Mouse (Mus musculus): ENCODE results near the gene Usp22. TPM values are rescaled to one million over a fixed set of nuclear protein-coding genes. Genes with fewer than 3 reads are reported as not detected.

The Usp22 gene
- total and polyA plus RNA-seq, 3 experiments, result 48.1 to 65.3 (median 54.7) TPM

DNA sequence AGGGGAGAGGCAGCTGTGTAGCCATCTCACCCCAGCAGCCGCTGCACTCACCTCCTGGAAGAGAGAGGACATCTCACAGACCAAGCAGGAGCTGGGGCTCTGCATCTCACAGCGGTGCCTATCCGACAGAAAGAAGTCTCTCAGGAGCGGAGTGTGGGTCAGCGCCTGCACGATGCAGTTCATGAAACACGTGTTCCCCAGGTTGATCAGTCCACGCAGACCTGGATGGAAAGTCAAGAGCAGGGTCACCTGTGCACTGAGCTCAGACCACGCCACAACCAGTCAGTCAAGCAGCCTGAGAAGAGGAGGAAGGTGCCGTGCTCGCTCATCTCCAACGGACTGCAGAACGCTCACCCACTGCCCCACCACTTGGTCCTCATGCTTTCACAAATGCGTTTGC, 12.1 kb downstream of the Usp22 start:
- dilution Hi-C loops (cut with MboI; ENCODE audit: extremely low pct_ligation_motif_present, extremely low pct_unique_long_range_greater_than_20kb, low sequenced_read_pairs) (no loop called here), in situ Hi-C loops (cut with MboI; ENCODE audit: low pct_ligation_motif_present, low pct_unique_long_range_greater_than_20kb, low sequenced_read_pairs) (no loop called here)
- Histone ChIP-seq H3K4me1 (ENCODE audit: control insufficient read depth in 1 of 2, insufficient read depth in 2 of 2) (peaks cover 8 to 12% of the 10 kb centered on the region in 2 experiments), H3K79me2 (replicated peaks; ENCODE audit: control insufficient read depth, extremely low read depth, insufficient read depth, poor library complexity, severe bottlenecking) (peaks cover under 1% of the 10 kb centered on the region; the same call in 1 of the 2 replicates), H3K27ac (ENCODE audit: insufficient read depth, low read depth) (no peak overlapping the region), H3K27me3 (replicated peaks) (no peaks in the 10 kb centered on the region), H3K36me3 (replicated peaks in 1 of 2; ENCODE audit: control insufficient read depth in 1 of 2, insufficient read depth in 1 of 2, low read length in 1 of 2) (peaks cover 90 to 100% of the 10 kb centered on the region in 2 experiments), H3K9me3 (replicated peaks; ENCODE audit: low read length) (no peaks in the 10 kb centered on the region), H3K4me2 (ENCODE audit: insufficient read depth, low read depth, poor library complexity, severe bottlenecking) (no peak overlapping the region), H3K4me3 (replicated peaks in 1 of 3; ENCODE audit: low read depth in 2 of 3, low read length in 2 of 3, poor library complexity in 1 of 3) (no peak overlapping the region), H3K9ac (ENCODE audit: insufficient read depth, low read depth) (no peak overlapping the region)
- no peak for DNase-seq (ENCODE audit: extremely low read depth)
- no peak for TF ChIP-seq CHD1 (IDR thresholded peaks at IDR 0.05; ENCODE audit: low read depth, low read length)
- TF ChIP-seq NRF1 (IDR thresholded peaks at IDR 0.05; ENCODE audit: low read depth, low read length), result no peak
- TF ChIP-seq ZMIZ1 (IDR thresholded peaks at IDR 0.05; ENCODE audit: low read depth, low read length), result no peak
- no peak for TF ChIP-seq JUN (IDR thresholded peaks at IDR 0.05; ENCODE audit: insufficient read depth, low read depth, low read length)
- no peak for TF ChIP-seq CTCF (conservative IDR thresholded peaks at IDR 0.05 in 1 of 2, IDR thresholded peaks at IDR 0.05 in 1 of 2; ENCODE audit: low read depth in 2 of 2, low read length in 2 of 2)
- no peak for TF ChIP-seq SMC3 (IDR thresholded peaks at IDR 0.05; ENCODE audit: low read depth, low read length)
- TF ChIP-seq MEF2A (IDR thresholded peaks at IDR 0.05; ENCODE audit: borderline replicate concordance, low read depth, low read length), result no peak
- TF ChIP-seq RAD21 (IDR thresholded peaks at IDR 0.05; ENCODE audit: low read depth, low read length), result no peak
- TF ChIP-seq POLR2AphosphoS2 (IDR thresholded peaks at IDR 0.05; ENCODE audit: low read depth, low read length), result no peak
- no peak for TF ChIP-seq GABPA (IDR thresholded peaks at IDR 0.05; ENCODE audit: insufficient replicate concordance, low read depth, low read length)
- TF ChIP-seq ZNF384 (IDR thresholded peaks at IDR 0.05; ENCODE audit: low read depth, low read length), result no peak
- no peak for TF ChIP-seq TCF12 (IDR thresholded peaks at IDR 0.05; ENCODE audit: low read depth, low read length)
- no peak for TF ChIP-seq KAT2A (IDR thresholded peaks at IDR 0.05; ENCODE audit: insufficient replicate concordance, low read length)
- TF ChIP-seq MAFK (IDR thresholded peaks at IDR 0.05; ENCODE audit: insufficient replicate concordance, low read length), result no peak
- no peak for TF ChIP-seq ETS1 (conservative IDR thresholded peaks at IDR 0.05; ENCODE audit: low read depth, low read length)
- TF ChIP-seq BHLHE40 (IDR thresholded peaks at IDR 0.05; ENCODE audit: low read depth, low read length), result no peak

DNA sequence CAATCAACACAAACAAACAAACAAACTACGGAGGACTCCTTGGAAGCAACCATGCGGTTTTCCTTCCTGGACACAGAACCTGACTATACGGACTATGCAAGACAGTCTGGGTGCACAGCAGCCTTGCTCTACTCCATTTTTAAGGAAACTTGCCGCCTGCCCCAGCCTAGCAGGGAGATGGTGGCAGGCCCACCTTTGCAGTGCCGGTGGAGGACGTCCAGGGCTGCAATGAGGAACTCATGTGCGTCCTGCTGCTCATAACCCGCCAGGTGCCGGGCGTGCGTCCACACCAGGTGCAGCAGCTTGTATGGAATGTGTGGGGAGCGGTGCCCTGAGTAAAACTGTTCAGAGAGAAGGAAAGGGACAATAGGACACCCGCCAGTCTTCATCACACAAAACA, 13.7 kb downstream of the Usp22 start:
- dilution Hi-C loops (cut with MboI; ENCODE audit: extremely low pct_ligation_motif_present, extremely low pct_unique_long_range_greater_than_20kb, low sequenced_read_pairs) (no loop called here), in situ Hi-C loops (cut with MboI; ENCODE audit: low pct_ligation_motif_present, low pct_unique_long_range_greater_than_20kb, low sequenced_read_pairs) (no loop called here)
- Histone ChIP-seq H3K36me3 (replicated peaks in 1 of 2; ENCODE audit: control insufficient read depth in 1 of 2, insufficient read depth in 1 of 2, low read length in 1 of 2) (peaks cover 90 to 100% of the 10 kb centered on the region in 2 experiments), H3K4me2 (ENCODE audit: insufficient read depth, low read depth, poor library complexity, severe bottlenecking) (no peak overlapping the region), H3K4me3 (replicated peaks in 1 of 3; ENCODE audit: low read depth in 2 of 3, low read length in 2 of 3, poor library complexity in 1 of 3) (no peak overlapping the region), H3K9me3 (replicated peaks; ENCODE audit: low read length) (no peaks in the 10 kb centered on the region), H3K27me3 (replicated peaks) (no peaks in the 10 kb centered on the region), H3K4me1 (ENCODE audit: control insufficient read depth in 1 of 2, insufficient read depth in 2 of 2) (peaks cover 8 to 12% of the 10 kb centered on the region in 2 experiments), H3K79me2 (replicated peaks; ENCODE audit: control insufficient read depth, extremely low read depth, insufficient read depth, poor library complexity, severe bottlenecking) (no peaks in the 10 kb centered on the region), H3K9ac (ENCODE audit: insufficient read depth, low read depth) (no peak overlapping the region), H3K27ac (ENCODE audit: insufficient read depth, low read depth) (no peak overlapping the region)
- TF ChIP-seq POLR2A (IDR thresholded peaks at IDR 0.05; ENCODE audit: low read depth, low read length), result no peak
- no peak for TF ChIP-seq ZMIZ1 (IDR thresholded peaks at IDR 0.05; ENCODE audit: low read depth, low read length)
- no peak for TF ChIP-seq CTCF (conservative IDR thresholded peaks at IDR 0.05 in 1 of 2, IDR thresholded peaks at IDR 0.05 in 1 of 2; ENCODE audit: low read depth in 2 of 2, low read length in 2 of 2)
- TF ChIP-seq ZKSCAN1 (IDR thresholded peaks at IDR 0.05; ENCODE audit: borderline replicate concordance, low read depth, low read length), result no peak
- no peak for TF ChIP-seq MAZ (IDR thresholded peaks at IDR 0.05; ENCODE audit: low read depth, low read length)
- no peak for TF ChIP-seq RCOR1 (conservative IDR thresholded peaks at IDR 0.05; ENCODE audit: low read depth, low read length)
- TF ChIP-seq IRF4 (IDR thresholded peaks at IDR 0.05; ENCODE audit: low read depth, low read length), result no peak
- no peak for DNase-seq (ENCODE audit: extremely low read depth)

Data from CH12.LX (cell line).